Comparison of ENCODE assay signal across 8 mouse cellular contexts in genomic region chr7:29597291-29597690, GRCm38 (mm10).
DNase-seq lines count a peak whose midpoint lies in the region; ATAC-seq and TF ChIP-seq lines count a peak whose summit lies in the region.
"Not testable (repeated sequence)": the region's sequence is repeated elsewhere in the genome, so short reads cannot be mapped to it uniquely, and the experiment has no call there.

No protein-coding gene starts in this region.

- H3K4me3 ChIP-seq in ES-Bruce4 (ENCODE audit: low read depth, low read length); embryonic facial prominence, embryonic 14.5 days (ENCODE audit: low read depth, low read length); layer of hippocampus, adult 2 months; lung, adult 2 months (replicated peaks; ENCODE audit: extremely low read depth, low read depth, low read length): not testable (repeated sequence)

- not testable (repeated sequence) for TF ChIP-seq EP300 in ES-Bruce4 (IDR thresholded peaks at IDR 0.05; ENCODE audit: insufficient read depth, low read depth, low read length)

- H3K27ac ChIP-seq in ES-Bruce4 (ENCODE audit: insufficient read depth, low read length); embryonic facial prominence, embryonic 14.5 days (replicated peaks; ENCODE audit: low read depth, low read length); layer of hippocampus, adult 2 months: not testable (repeated sequence)

- intact Hi-C loops in heart, postnatal 10 days (cut with DNase I): not testable (repeated sequence)

- H3K9ac ChIP-seq in ES-Bruce4 (ENCODE audit: low read depth, poor library complexity, severe bottlenecking); embryonic facial prominence, embryonic 14.5 days (ENCODE audit: low read depth, low read length): not testable (repeated sequence)

- H3K36me3 ChIP-seq in ES-Bruce4 (ENCODE audit: control insufficient read depth, insufficient read depth, low read length, poor library complexity, severe bottlenecking); embryonic facial prominence, embryonic 14.5 days (ENCODE audit: control insufficient read depth, insufficient read depth, low read length): not testable (repeated sequence)

- H3K27me3 ChIP-seq in ES-Bruce4 (ENCODE audit: control insufficient read depth, insufficient read depth, low read length, poor library complexity, severe bottlenecking); embryonic facial prominence, embryonic 14.5 days (replicated peaks; ENCODE audit: control insufficient read depth, insufficient read depth, low read length): not testable (repeated sequence)

- WGBS in embryonic facial prominence, embryonic 14.5 days: 26% methylated on average over 7 of the region's 7 CpGs
- 25% methylated on average over 7 of the region's 7 CpGs for WGBS in lung, adult 2 months

- H3K4me1 ChIP-seq in ES-Bruce4 (ENCODE audit: control insufficient read depth, insufficient read depth, low read length); embryonic facial prominence, embryonic 14.5 days (ENCODE audit: control insufficient read depth, insufficient read depth, low read length); lung, adult 2 months (ENCODE audit: control insufficient read depth, insufficient read depth, low read length): not testable (repeated sequence)

- ATAC-seq in embryonic facial prominence, embryonic 14.5 days (ENCODE audit: low read depth): not testable (repeated sequence)

- TF ChIP-seq POLR2A in ES-Bruce4 (IDR thresholded peaks at IDR 0.05; ENCODE audit: insufficient read depth, low read length); lung, adult 2 months (IDR thresholded peaks at IDR 0.05; ENCODE audit: borderline replicate concordance, extremely low read depth, low read depth, low read length): not testable (repeated sequence)

- DNase-seq in brain, adult 2 months (ENCODE audit: low read depth, low spot score): peak; percentile 16
- peak; percentile 13 for DNase-seq in embryonic facial prominence, embryonic 14.5 days (ENCODE audit: low spot score)
- peak; percentile 37 to 67 for DNase-seq in heart, postnatal 10 days
- DNase-seq in layer of hippocampus, adult 2 months (ENCODE audit: low spot score in 2 of 2): peak; percentile 40 to 65
- peak; percentile 53 for DNase-seq in lung, adult 2 months
- DNase-seq in right cerebral cortex, adult 18-20 months: peak; percentile 13
- peak; percentile 28 to 45 for DNase-seq in thymus, postnatal 36 days

- not testable (repeated sequence) for H3K4me2 ChIP-seq in embryonic facial prominence, embryonic 14.5 days (ENCODE audit: low read depth, low read length)

- TF ChIP-seq CTCF in ES-Bruce4 (IDR thresholded peaks at IDR 0.05; ENCODE audit: low read depth, low read length): peak; percentile 52
- peak; percentile 81 for TF ChIP-seq CTCF in layer of hippocampus, adult 2 months (conservative IDR thresholded peaks at IDR 0.05)
- peak; percentile 55 for TF ChIP-seq CTCF in lung, adult 2 months (IDR thresholded peaks at IDR 0.05; ENCODE audit: insufficient read depth, low read length)

- not testable (repeated sequence) for H3K9me3 ChIP-seq in ES-Bruce4 (replicated peaks; ENCODE audit: control insufficient read depth, insufficient read depth, low read length, poor library complexity, severe bottlenecking); embryonic facial prominence, embryonic 14.5 days (ENCODE audit: control insufficient read depth, low read length)
